Mouse (Mus musculus) spleen, adult 2 months (tissue): ENCODE measurements around the gene Gm48552. TPM values are rescaled to one million over a fixed set of nuclear protein-coding genes. Genes with fewer than 3 reads are reported as not detected.

Source experiments
- DNase-seq, 2 experiments: peaks; one replicate each; pipeline versions ENCODE4 v3.0.0 to v3.0.0-alpha.2; 2012 to 2021; ENCODE audit warnings: low spot score in 2 of 2, low read depth in 1 of 2
- H3K27ac ChIP-seq: fragments of 200-500 bp; 2 replicates; pipeline ENCODE4 v1.5.1; 2012; ENCODE audit warnings: low read length, inconsistent platforms; ENCODE audit not compliant: insufficient read depth
- H3K27me3 ChIP-seq: fragments of 200-500 bp; 2 replicates; pipeline ENCODE4 v1.6.1; 2012; ENCODE audit warnings: mild to moderate bottlenecking, moderate library complexity, low read length, inconsistent platforms; ENCODE audit not compliant: control insufficient read depth, insufficient read depth
- H3K36me3 ChIP-seq: fragments of 200-500 bp; 2 replicates; pipeline ENCODE4 v1.6.1; 2012; ENCODE audit warnings: mild to moderate bottlenecking, low read length, inconsistent platforms; ENCODE audit not compliant: control insufficient read depth, insufficient read depth
- H3K4me1 ChIP-seq: fragments of 200-500 bp; 2 replicates; pipeline ENCODE4 v1.6.1; 2011; ENCODE audit warnings: inconsistent platforms; ENCODE audit not compliant: control insufficient read depth, insufficient read depth, insufficient read length
- H3K4me3 ChIP-seq: fragments of 200-500 bp; 2 replicates; pipeline ENCODE4 v1.5.1; 2011; ENCODE audit warnings: mild to moderate bottlenecking, inconsistent platforms; ENCODE audit not compliant: insufficient read depth, insufficient read length; ENCODE audit errors: extremely low read depth
- CTCF ChIP-seq: fragments of 200-500 bp; IDR thresholded peaks from 2 replicates; pipeline ENCODE4 v1.5.1; 2011; ENCODE audit warnings: mild to moderate bottlenecking, inconsistent platforms; ENCODE audit not compliant: insufficient read depth, insufficient read length, insufficient replicate concordance; ENCODE audit errors: extremely low read depth
- POLR2A ChIP-seq: fragments of 200-500 bp; IDR thresholded peaks from 2 replicates; pipeline ENCODE4 v1.6.1; 2011; ENCODE audit warnings: low read depth, low read length, inconsistent platforms
- WGBS: fragments of 180-500 bp; shearing (Covaris S2); methylation state at CpG from one replicate; pipeline ENCODE4 v1.1.7; 2018; 5-methylcytosine and 5-hydroxymethylcytosine counted together
- polyA plus RNA-seq: library from polyadenylated mRNA; depleted of rRNA; stranded (reverse); fragments of >200 nt; gene quantifications from 2 replicates; pipeline ENCODE4 v1.2.3, GENCODE M21; 2012

Gene Gm48552
- polyA plus RNA-seq, 1 experiment, result 2.9 TPM

GRCm38 (mm10) chr10:81420191-81420767 lies 31.5 kb downstream of the Gm48552 start:
- H3K4me1 ChIP-seq, result peaks cover 4% of the 10 kb centered on the region
- 0 out of 2 replicates have a peak, but pooled peaks cover 2% of the 10 kb centered on the region for H3K36me3 ChIP-seq
- no peak overlapping the region for H3K4me3 ChIP-seq
- H3K27ac ChIP-seq, result no peak overlapping the region
- WGBS, result 96% methylated on average over 40 of the region's 40 CpGs
- TF ChIP-seq POLR2A (no peak), CTCF (no peak)
- no peaks in the 10 kb centered on the region for H3K27me3 ChIP-seq
- DNase-seq, result peak in 1 of 2 experiments; percentile 3

GRCm38 (mm10) chr10:81421041-81421796 lies 32.4 kb downstream of the Gm48552 start:
- TF ChIP-seq POLR2A (no peak), CTCF (no peak)
- no peaks in the 10 kb centered on the region for H3K27me3 ChIP-seq
- WGBS, result 82% methylated on average over 4 of the region's 4 CpGs
- peak in 1 of 2 experiments; percentile 2 for DNase-seq
- H3K4me1 ChIP-seq, result peaks cover 7% of the 10 kb centered on the region
- 0 out of 2 replicates have a peak, but pooled peaks cover 2% of the 10 kb centered on the region for H3K36me3 ChIP-seq
- no peak overlapping the region for H3K4me3 ChIP-seq
- no peak overlapping the region for H3K27ac ChIP-seq

GRCm38 (mm10) chr10:81421797-81422100 lies 32.9 kb downstream of the Gm48552 start:
- no peak for DNase-seq
- H3K4me3 ChIP-seq, result no peak overlapping the region
- 73% methylated on average over 5 of the region's 5 CpGs for WGBS
- TF ChIP-seq POLR2A (no peak), CTCF (no peak)
- H3K4me1 ChIP-seq, result peaks cover 11% of the 10 kb centered on the region
- H3K27me3 ChIP-seq, result no peaks in the 10 kb centered on the region; the same call in 1 of the 2 replicates
- no peak overlapping the region for H3K27ac ChIP-seq
- H3K36me3 ChIP-seq, result 0 out of 2 replicates have a peak, but pooled peaks cover 2% of the 10 kb centered on the region

GRCm38 (mm10) chr10:81422191-81422590 lies 33.4 kb downstream of the Gm48552 start:
- DNase-seq, result no peak
- 87% methylated on average over 6 of the region's 6 CpGs for WGBS
- TF ChIP-seq CTCF (no peak), POLR2A (no peak)
- Histone ChIP-seq H3K27ac (no peak overlapping the region), H3K27me3 (peaks cover 4% of the 10 kb centered on the region), H3K36me3 (0 out of 2 replicates have a peak, but pooled peaks cover 2% of the 10 kb centered on the region), H3K4me1 (peaks cover 8% of the 10 kb centered on the region; the same call in 1 of the 2 replicates), H3K4me3 (no peak overlapping the region)

- TF ChIP-seq POLR2A (no peak), CTCF (no peak)
- 83% methylated on average over 3 of the region's 3 CpGs for WGBS
- peak in 1 of 2 experiments; percentile 2 for DNase-seq
- Histone ChIP-seq H3K27ac (no peak overlapping the region), H3K4me3 (no peak overlapping the region), H3K4me1 (peaks cover 8% of the 10 kb centered on the region; the same call in 1 of the 2 replicates), H3K27me3 (peaks cover 5% of the 10 kb centered on the region), H3K36me3 (0 out of 2 replicates have a peak, but pooled peaks cover under 1% of the 10 kb centered on the region)
Measured at GRCm38 (mm10) chr10:81422661-81423217, 33.9 kb downstream of the Gm48552 start.

DNA sequence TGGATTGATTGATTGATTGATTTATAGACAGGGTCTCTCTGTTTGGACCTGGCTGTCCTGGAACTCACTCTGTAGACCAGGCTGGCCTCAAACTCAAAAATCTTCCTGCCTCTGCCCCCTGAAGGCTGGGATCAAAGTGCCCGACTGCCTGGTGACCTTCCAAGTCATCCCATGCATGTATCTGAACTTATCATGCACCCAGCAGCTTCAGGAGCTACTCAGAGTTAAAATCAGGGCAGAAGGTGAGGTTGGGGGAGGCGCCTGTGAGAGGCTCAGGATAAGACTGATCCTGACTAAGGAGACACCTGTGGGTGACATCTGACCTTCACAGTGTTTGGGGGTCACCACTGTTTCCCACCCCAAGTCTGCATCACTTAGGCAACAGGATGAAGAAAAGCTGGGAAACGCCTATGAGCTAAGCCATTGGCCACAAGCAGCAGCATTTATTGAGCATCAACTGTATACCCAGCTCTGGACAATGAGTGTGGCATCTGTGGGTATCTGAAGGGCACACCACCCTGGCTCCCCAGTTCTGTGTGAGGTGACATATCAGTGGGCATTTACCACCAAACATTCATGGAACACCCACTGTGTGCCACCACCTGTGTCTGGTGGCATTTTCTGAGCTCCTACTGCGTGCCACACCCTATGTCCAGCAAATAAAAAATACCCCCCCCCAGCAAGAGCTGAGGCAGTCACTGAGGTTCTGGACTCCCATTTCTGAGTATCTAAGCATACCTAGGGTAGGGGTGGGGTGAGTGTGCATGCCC lies 34.9 kb downstream of the Gm48552 start:
- peak in 1 of 2 experiments; percentile 2 for DNase-seq
- H3K4me1 ChIP-seq, result peaks cover 8% of the 10 kb centered on the region; the same call in 1 of the 2 replicates
- peaks cover 5% of the 10 kb centered on the region for H3K27me3 ChIP-seq
- no peak for TF ChIP-seq POLR2A
- TF ChIP-seq CTCF, result no peak
- no peak overlapping the region for H3K27ac ChIP-seq
- H3K4me3 ChIP-seq, result no peak overlapping the region
- 76% methylated on average over 4 of the region's 4 CpGs for WGBS
- H3K36me3 ChIP-seq, result no peaks in the 10 kb centered on the region
